Mouse (Mus musculus): ENCODE measurements around the gene Spint2.

Gene Spint2

GRCm38 (mm10) chr7:29282074-29282554, 402 bp upstream of the Spint2 start:
- DNase-seq (ENCODE audit: extremely low read depth, low read depth, low spot score), result peak; percentile 40

- no peak for DNase-seq (ENCODE audit: extremely low read depth, low read depth, low spot score)
Observed at GRCm38 (mm10) chr7:29280801-29281200, 911 bp downstream of the Spint2 start.

GRCm38 (mm10) chr7:29279924-29280323, 1.8 kb downstream of the Spint2 start:
- peak; percentile 42 for DNase-seq (ENCODE audit: extremely low read depth, low read depth, low spot score)

GRCm38 (mm10) chr7:29279261-29279660, 2.5 kb downstream of the Spint2 start:
- no peak for DNase-seq (ENCODE audit: extremely low read depth, low read depth, low spot score)

- no peak for DNase-seq (ENCODE audit: extremely low read depth, low read depth, low spot score)
Observed at GRCm38 (mm10) chr7:29277510-29277909, 4.2 kb downstream of the Spint2 start.

GRCm38 (mm10) chr7:29276715-29277114, 5.0 kb downstream of the Spint2 start:
- no peak for DNase-seq (ENCODE audit: extremely low read depth, low read depth, low spot score)

- DNase-seq (ENCODE audit: extremely low read depth, low read depth, low spot score), result no peak
Observed at GRCm38 (mm10) chr7:29271687-29272465, 9.8 kb downstream of the Spint2 start.

- no peak for DNase-seq (ENCODE audit: extremely low read depth, low read depth, low spot score)
Observed at GRCm38 (mm10) chr7:29270445-29270844, 11.3 kb downstream of the Spint2 start.

GRCm38 (mm10) chr7:29266931-29267330, 14.8 kb downstream of the Spint2 start:
- peak; percentile 88 for DNase-seq (ENCODE audit: extremely low read depth, low read depth, low spot score)

- DNase-seq (ENCODE audit: extremely low read depth, low read depth, low spot score), result no peak
Observed at GRCm38 (mm10) chr7:29265636-29266035, 16.1 kb downstream of the Spint2 start.

GRCm38 (mm10) chr7:29263831-29264230, 17.9 kb downstream of the Spint2 start:
- no peak for DNase-seq (ENCODE audit: extremely low read depth, low read depth, low spot score)

- no peak for DNase-seq (ENCODE audit: extremely low read depth, low read depth, low spot score)
Observed at GRCm38 (mm10) chr7:29262151-29262550, 19.6 kb downstream of the Spint2 start.

- no peak for DNase-seq (ENCODE audit: extremely low read depth, low read depth, low spot score)
Observed at GRCm38 (mm10) chr7:29259781-29260730, 21.7 kb downstream of the Spint2 start.

- peak; percentile 83 for DNase-seq (ENCODE audit: extremely low read depth, low read depth, low spot score)
Observed at GRCm38 (mm10) chr7:29257368-29257767, 24.3 kb downstream of the Spint2 start.

- no peak for DNase-seq (ENCODE audit: extremely low read depth, low read depth, low spot score)
Observed at GRCm38 (mm10) chr7:29255875-29256274, 25.8 kb downstream of the Spint2 start.

GRCm38 (mm10) chr7:29253842-29254241, 27.9 kb downstream of the Spint2 start:
- no peak for DNase-seq (ENCODE audit: extremely low read depth, low read depth, low spot score)

- no peak for DNase-seq (ENCODE audit: extremely low read depth, low read depth, low spot score)
Observed at GRCm38 (mm10) chr7:29251166-29251565, 30.5 kb downstream of the Spint2 start.

- no peak for DNase-seq (ENCODE audit: extremely low read depth, low read depth, low spot score)
Observed at GRCm38 (mm10) chr7:29248261-29248841, 33.4 kb downstream of the Spint2 start, which contains the start of gene 2200002D01Rik. TSS of gene 2200002D01Rik (minus strand) at chr7:29248466.

GRCm38 (mm10) chr7:29247706-29248105, 34.0 kb downstream of the Spint2 start:
- DNase-seq (ENCODE audit: extremely low read depth, low read depth, low spot score), result no peak

- no peak for DNase-seq (ENCODE audit: extremely low read depth, low read depth, low spot score)
Observed at GRCm38 (mm10) chr7:29247314-29247700, 34.4 kb downstream of the Spint2 start.

GRCm38 (mm10) chr7:29246619-29247313, 34.9 kb downstream of the Spint2 start:
- DNase-seq (ENCODE audit: extremely low read depth, low read depth, low spot score), result no peak

All from fat pad, adult 2 months (tissue).